Mouse (Mus musculus) Patski (cell line): ENCODE measurements at regions not wholly inside any gene's neighbourhood (a gene's known extent, or its start where the extent isn't known, plus 50 kb on each side); places are given as distances from the start of the nearest gene placed in this dataset.

ENCODE experiments used
- ATAC-seq: fragments of 100-300 bp; one replicate; pipeline ENCODE4 v1.8.0; 2021
- CTCF ChIA-PET: fragments of 350-600 bp; sonication (Branson Sonifier 250); formaldehyde crosslinking; loops from one replicate; lab custom pipeline; 2022; ENCODE audit warnings: inconsistent platforms; lab: Charles Lee
- POLR2A ChIA-PET: fragments of 350-600 bp; sonication (Branson Sonifier 250); formaldehyde crosslinking; loops from one replicate; lab custom pipeline; 2022; ENCODE audit warnings: antibody characterized with exemption, inconsistent platforms; lab: Charles Lee
- DNase-seq: peaks from one replicate; pipeline ENCODE4 v3.0.0-alpha.2; 2011; ENCODE audit warnings: low read depth, low spot score
- H3K27me3 ChIP-seq: fragments of 371-371 bp; one replicate; pipeline ENCODE4 v1.5.1; 2021
- CTCF ChIP-seq: fragments of 100-300 bp; IDR thresholded peaks from one replicate; pipeline ENCODE4 v1.5.1; 2021
- in situ Hi-C: fragments of 300-500 bp; cut with MboI; formaldehyde crosslinking; loops from 3 replicates; pipeline ENCODE4 v1.11.1; 2018; ENCODE audit warnings: low pct_unique_long_range_greater_than_20kb, mixed read lengths

DNA sequence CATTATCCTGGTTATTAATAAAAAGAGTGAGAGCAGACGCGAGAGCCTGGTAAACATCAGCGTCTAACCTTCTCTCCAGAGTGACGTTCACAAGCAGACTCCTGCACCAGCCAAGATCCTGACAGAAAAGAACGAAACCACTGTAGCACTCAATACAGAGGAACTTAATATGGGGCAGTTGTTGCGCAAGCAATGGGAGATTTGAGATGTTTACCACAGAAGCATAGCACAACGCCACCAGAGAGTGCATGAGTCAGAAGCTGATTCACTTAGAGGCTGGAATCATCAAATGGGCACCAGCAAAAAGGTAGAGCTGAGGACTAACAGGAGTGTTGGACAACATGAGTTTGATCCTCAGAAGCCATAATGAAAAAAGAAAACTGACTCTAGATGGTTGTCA is 169.7 kb upstream of the Ap5m1 start:
- no peak for ATAC-seq
- ChIA-PET CTCF (interaction anchor here (1.7 kb wide), 1 partner anchor 9 kb away, joined by 4 read pairs; no protein-coding TSS in a partner anchor), POLR2A (no interaction called here)
- DNase-seq: no peak
- no peak for TF ChIP-seq CTCF
- in situ Hi-C loops: no loop called here
- H3K27me3 ChIP-seq: peaks cover 27% of the 10 kb centered on the region

DNA sequence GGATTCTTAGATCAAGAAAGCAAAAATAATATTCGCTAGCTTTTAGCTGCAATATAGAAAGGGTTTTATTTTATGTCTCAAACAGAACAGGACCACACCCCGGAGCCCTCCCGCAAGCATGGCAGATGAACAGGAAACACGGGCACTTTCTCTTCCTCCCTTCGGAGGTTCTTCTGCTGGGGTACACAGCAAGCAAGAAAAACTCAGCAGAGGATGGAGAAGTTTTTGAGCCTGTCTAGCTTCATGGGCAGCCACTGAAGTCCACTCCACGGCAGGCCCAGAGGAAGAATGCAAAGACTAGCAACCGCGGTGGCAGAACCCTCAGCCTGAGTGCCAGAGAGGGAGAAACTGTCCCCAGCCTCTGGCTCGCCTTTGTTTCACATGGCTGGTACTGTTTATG is 174.7 kb upstream of the Ap5m1 start:
- ATAC-seq (no peak), DNase-seq (no peak)
- TF ChIP-seq CTCF: no peak
- in situ Hi-C loops: no loop called here
- H3K27me3 ChIP-seq: peaks cover 44% of the 10 kb centered on the region
- ChIA-PET CTCF (no interaction called here), POLR2A (no interaction called here)

DNA sequence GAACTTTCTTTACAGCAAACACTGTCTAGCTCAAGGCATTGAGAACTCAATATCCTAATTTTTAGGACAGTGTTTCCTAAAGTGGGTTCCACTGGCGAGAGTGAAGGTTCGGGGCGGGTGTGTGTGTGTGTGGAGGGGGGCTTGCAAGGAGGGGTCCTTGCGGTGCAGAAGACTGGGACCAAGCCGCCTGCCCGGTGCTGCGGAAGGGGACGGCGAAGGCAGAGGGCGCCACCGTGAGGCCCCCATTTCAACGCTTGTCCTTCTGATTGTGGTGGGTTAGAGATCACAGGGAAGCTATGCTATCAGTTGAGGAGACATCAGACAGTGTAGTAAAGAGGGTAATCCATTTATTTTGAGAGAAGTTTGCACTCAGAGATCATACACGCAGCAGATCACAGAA is 176.9 kb upstream of the Ap5m1 start:
- CTCF ChIA-PET: no interaction called here
- DNase-seq (no peak), ATAC-seq (no peak)
- TF ChIP-seq CTCF: no peak
- in situ Hi-C loops: no loop called here
- peaks cover 38% of the 10 kb centered on the region for H3K27me3 ChIP-seq
- POLR2A ChIA-PET: no interaction called here

DNA sequence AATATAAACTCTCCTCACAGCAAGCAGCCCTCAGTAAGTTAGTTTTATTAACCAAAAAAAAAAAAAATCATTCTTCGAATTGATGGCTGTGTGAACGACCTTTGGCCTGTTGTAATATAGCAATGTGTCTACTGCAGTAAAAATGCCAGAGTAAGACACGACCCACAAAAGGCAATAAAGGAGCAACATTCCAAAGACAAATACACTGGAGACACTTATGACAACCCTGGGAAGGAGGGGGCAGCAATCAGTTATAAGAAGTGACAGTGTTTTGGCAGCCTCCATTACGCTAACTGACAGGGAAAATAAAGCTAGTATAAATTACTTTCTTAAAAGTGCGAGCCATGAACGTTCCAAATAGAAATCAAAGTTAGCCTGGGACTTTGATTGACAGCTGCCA is 185.9 kb upstream of the Ap5m1 start:
- no peak for TF ChIP-seq CTCF
- in situ Hi-C loops: no loop called here
- peaks cover 20% of the 10 kb centered on the region for H3K27me3 ChIP-seq
- ATAC-seq (no peak), DNase-seq (no peak)
- CTCF ChIA-PET: no interaction called here
- POLR2A ChIA-PET: interaction anchor here (0.6 kb wide), 1 partner anchor 29 kb away, joined by 3 read pairs; no protein-coding TSS in a partner anchor

DNA sequence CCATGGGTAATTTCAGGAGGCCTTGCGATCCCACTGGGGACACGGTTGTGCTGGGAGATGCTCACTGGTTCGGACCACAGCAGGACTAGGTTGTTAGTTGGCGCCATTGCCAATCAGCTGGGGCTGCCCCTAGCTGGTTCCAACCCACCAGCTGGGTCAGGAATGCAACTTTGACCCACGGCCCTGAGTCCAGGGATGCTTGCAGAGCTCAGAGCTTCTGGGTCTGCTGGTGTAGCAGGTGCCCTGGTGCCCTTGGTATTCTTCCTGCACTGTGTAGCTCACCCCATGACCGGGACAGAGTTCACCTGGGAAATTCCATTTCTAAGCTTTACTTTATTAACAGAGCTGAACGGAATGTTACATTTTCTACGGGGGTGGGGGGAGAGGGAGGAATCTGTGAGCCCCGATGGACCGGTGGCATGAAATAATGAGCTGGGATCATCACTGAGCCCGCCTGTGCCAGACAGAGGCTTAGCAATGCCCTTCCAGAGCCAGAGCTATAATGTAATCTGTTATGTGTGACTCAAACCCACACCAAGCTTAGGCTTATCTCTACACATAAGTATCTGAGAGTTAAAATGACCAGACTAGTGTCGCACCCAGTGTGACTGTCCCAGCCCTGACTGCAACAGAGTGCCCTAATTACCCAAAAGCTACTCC is 187.8 kb upstream of the Ap5m1 start:
- ChIA-PET POLR2A (no interaction called here), CTCF (no interaction called here)
- DNase-seq: no peak
- TF ChIP-seq CTCF: no peak
- ATAC-seq: no peak
- in situ Hi-C loops: no loop called here
- H3K27me3 ChIP-seq: peaks cover 16% of the 10 kb centered on the region

DNA sequence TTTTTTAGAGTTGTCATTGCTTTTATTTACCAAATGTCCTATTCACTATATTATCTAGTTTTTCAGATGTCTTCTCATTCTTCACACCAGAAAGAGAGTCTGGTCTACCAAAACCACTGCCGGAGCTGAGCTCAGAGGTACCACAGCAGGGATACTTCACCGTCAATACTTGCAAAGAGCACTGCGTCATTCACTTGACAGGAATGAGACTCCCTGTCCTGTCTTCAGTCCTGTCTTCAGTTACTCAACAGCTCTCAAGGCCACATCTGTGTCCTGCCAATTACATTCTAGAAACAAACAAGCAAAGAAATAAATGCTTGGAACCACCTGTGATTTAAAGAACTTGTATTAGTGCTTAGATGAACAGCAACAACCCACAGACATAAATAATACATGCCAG is 194.6 kb upstream of the Ap5m1 start:
- DNase-seq (no peak), ATAC-seq (no peak)
- in situ Hi-C loops: no loop called here
- TF ChIP-seq CTCF: no peak
- peaks cover 19% of the 10 kb centered on the region for H3K27me3 ChIP-seq
- POLR2A ChIA-PET: no interaction called here
- CTCF ChIA-PET: no interaction called here

DNA sequence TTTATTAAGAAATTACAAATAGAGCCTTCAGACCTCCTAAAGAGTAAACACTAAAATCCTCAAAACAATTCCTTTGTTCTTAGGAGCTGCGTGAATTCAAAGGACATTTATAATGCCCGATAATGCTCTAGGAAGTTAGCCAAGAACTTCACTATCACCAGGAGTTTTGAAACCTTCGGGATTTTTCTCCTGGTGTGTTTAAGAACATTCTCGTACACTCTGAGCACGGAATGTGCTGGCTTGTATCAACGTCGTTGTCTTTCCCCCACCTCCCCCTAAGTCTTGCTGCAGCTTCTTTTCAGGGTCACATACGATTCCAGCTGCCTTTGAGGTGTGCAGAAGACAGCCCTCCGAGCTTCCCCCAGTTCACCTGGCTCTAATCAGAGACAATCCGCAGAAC is 195.9 kb upstream of the Ap5m1 start:
- TF ChIP-seq CTCF: no peak
- in situ Hi-C loops: no loop called here
- DNase-seq (no peak), ATAC-seq (no peak)
- H3K27me3 ChIP-seq: peaks cover 19% of the 10 kb centered on the region
- CTCF ChIA-PET: no interaction called here
- POLR2A ChIA-PET: no interaction called here

DNA sequence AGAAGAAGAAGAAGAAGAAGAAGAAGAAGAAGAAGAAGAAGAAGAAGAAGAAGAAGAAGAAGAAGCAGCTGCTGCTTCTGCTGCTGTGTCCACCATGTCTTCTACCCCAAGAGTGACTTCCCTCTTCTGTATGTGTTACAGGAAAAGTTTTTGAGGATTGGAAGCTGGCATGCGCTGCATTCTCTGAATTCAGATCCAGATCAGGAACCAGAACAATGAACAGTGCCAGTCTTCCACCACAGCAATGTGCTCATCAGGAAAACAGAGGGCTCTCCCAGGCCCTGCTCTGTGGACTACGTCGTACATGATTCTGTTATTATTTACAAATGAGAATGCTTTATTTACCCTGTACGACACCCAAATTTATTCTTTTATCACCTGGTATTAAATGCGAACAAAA is 181.8 kb upstream of the Otx2 start:
- H3K27me3 ChIP-seq: peaks cover 20% of the 10 kb centered on the region
- in situ Hi-C loops: no loop called here
- ChIA-PET CTCF (no interaction called here), POLR2A (no interaction called here)
- no peak for TF ChIP-seq CTCF
- ATAC-seq: no peak
- DNase-seq: no peak

DNA sequence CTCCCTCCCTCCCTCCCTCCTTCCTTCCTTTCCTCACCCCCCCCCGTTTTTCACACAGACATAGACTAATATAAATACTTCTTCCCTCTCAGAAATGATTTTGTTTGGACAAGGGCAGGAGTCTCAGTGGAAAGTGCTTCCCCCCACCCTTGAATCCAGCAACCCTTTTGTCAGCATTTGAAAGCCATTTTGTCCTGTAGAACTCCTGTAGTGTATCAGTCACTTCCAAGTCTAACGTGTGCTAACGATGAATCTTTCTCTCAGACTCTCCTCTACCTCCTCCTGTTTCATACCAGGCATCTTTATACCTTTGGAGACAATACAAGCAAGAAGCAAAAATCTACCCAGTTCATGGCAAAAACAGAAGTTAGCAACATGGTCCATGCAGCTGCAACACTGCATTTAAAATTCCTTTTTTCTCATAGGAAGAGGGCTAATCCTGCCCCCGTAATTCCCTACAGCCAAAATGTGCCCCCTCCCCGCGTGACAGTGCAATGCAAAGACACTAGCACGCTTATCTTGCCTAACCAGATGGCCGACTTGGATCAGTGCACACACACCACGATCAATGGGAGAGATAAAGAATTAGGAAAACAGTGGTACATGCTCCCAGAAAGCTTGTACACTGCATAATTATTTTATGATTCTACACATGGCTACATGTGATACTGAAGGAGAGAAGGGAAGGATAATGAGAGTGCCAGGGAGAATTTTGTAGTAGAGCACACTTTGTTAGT is 180.7 kb upstream of the Otx2 start:
- in situ Hi-C loops: no loop called here
- ATAC-seq (no peak), DNase-seq (no peak)
- H3K27me3 ChIP-seq: peaks cover 20% of the 10 kb centered on the region
- POLR2A ChIA-PET: no interaction called here
- CTCF ChIA-PET: no interaction called here
- TF ChIP-seq CTCF: no peak

DNA sequence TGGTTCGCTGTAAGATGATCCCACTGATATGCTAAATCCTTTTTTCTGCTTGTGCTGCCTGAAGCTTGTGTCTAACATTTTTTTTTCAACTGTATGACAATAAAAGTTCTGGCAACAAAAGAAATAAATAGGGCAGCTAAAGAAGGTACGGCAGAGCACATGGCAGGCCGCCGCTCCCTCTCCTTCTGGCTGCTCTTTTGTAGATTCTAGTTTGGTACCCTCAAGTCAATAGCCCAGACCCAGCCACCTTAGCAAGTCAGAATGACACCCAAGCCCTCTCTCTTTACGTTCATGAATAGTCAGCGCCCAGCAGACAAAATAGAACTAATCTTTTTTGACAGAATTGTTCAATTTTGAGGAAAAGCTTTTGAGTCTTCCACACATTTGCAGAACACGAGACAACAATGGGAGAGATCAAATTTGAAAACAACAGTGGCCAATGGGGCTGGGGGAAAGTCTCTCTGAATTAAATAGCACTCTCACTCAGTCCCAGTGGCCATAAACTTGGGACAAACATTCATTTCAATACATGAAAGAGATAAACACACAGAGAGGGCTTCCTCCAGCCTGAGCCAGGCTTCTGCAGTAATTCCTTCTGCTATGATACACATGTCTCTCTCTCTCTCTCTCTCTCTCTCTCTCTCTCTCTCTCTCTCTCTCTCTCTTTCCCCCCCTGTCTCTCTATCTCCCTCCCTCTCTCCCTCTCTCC is 180.0 kb upstream of the Otx2 start:
- H3K27me3 ChIP-seq: peaks cover 22% of the 10 kb centered on the region
- ChIA-PET CTCF (no interaction called here), POLR2A (no interaction called here)
- no peak for TF ChIP-seq CTCF
- DNase-seq (no peak), ATAC-seq (no peak)
- in situ Hi-C loops: no loop called here

DNA sequence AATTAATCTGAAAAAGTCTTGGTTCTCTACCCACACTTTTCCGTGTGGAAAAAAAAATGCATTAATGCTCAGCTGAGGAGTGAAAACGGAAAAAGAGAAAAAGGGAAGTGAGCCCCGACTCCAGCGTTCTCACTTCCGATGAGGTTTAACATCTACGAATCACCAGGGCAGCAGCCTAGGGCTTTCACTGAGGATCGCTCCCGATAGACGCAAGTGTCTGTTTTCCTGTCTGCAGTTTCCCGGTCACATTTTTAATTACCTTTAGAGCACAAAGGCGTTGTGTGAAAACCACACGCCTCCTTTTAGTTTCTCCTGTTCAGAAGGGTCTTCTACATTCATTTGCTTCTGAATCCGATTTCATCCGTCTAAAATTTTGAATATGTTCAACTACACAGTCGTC is 179.2 kb upstream of the Otx2 start:
- ATAC-seq: no peak
- no peak for TF ChIP-seq CTCF
- ChIA-PET CTCF (no interaction called here), POLR2A (no interaction called here)
- in situ Hi-C loops: no loop called here
- DNase-seq: no peak
- H3K27me3 ChIP-seq: peaks cover 24% of the 10 kb centered on the region
